Mouse (Mus musculus) kidney, postnatal 36 days (tissue): Measurements from ENCODE around the gene Hdac10.

Experiments used
- DNase-seq, 2 experiments: peaks; one replicate each; pipeline ENCODE4 v3.0.0; 2021 to 2022; ENCODE audit warnings: mixed read lengths in 2 of 2

The Hdac10 gene

DNA sequence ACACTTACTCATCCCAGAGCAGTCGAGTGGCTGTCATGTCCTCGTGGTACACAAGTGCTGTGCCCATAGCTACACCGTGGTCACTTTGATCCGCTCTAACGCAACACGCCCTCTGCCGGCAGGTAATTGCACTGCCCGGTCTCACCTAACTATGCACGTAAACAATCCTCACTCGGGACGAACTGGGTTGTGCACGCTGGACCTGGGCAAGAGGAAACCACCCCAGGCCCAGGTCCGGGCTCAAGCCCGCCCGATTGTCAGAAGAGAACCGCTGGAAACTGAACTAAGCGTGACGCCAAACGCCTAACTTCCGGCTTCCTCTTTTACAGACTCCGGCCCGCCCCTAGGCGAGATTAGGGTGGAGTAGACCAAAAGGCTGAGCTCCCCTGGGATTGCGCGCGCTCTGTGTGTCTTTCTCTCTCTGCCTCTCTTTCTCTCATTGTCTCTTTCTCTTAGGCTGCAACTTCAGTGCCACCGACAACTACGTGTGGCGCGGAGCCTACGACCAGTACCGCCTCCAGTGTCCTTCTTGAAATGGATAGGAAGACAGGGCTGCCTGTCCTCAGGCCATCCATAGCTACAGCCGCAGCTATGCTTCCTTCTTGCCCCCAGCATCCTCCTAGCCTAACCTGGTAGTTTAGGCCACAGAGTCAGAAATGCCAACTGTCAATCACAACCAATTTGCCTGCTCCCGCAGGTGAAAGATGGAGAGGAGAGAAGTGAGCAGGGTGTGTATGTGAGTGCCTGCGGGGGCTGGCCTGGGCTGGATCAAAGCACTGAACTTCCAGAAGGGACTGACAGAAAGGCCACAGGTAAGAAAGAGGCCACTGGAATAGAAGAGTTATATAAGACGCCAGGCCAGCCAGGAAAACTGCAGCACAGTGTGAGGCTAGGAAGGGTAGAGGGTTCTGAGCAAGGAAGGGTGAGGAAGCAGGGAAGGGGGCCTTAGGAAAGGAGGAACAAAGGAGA is at the start of gene Hdac10:
Hdac10 (minus strand) TSS at position 319 of the 969 bp plus-strand sequence.
- peak; percentile 88 to 93 for DNase-seq

- DNase-seq, result peak; percentile 54 to 56
Observed at GRCm38 (mm10) chr15:89177576-89178259, 49.2 kb upstream of the Hdac10 start.

- peak; percentile 94 to 96 for DNase-seq
Observed at GRCm38 (mm10) chr15:89177121-89177520, 48.6 kb upstream of the Hdac10 start.

DNA sequence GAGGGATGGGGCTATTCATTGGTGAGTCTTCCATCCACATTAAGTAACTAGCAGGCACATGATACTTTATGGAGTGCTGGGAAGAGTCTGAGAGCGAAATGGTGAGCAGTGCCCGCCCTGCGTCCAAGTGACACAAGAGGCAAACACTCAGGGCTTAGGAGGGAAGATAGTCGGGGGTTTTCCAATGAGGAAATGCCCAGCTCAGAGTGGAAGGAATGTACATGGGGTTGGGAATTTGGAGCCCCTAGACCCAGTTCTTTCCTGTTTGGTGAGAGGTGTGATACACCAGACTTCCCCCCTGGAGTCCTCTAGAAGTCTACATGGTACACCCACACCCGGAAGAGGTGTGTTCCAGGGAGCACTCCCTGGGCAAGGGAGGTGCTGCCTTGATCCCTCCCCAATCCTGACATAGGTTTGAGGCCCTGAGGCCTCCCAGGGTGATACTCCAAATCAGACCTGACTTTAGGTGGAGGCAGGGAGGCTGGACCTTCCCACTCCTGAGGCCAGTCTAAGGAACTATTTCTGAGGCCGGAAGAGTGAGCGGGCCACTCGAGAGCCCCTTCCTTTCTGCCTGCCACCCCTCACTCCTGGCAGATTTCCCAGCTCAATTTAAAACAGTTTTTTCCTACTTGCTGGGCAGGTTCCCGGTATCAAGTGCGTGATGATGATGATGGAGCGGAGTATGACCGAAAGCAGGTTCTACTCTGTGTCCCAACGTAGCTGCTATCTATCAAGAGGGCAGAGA is 47.1 kb upstream of the Hdac10 start:
- no peak for DNase-seq

DNA sequence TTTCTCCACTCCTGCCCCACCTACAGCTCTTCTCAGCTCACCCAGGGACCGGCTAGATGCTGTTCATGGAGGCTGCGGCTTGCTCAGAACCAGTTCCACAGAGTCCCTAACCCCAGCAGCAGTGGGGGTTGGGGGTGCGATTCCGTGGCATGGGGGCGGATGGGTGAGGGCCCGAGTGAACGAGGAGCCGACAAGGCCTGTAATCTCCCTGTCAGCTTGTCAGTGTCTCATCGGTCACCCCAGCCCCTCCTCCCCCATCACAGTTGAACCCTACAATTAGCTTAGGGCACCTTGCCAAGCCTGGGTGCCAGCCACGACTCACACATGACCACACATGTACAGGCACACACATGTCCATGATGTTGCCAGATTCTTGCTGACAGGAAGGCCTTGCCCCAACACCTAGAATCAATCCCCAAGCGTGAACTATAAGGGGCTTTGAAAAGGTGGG is 46.4 kb upstream of the Hdac10 start:
- DNase-seq, result peak in 1 of 2 experiments; percentile 58

- peak; percentile 92 to 93 for DNase-seq
Observed at GRCm38 (mm10) chr15:89173906-89174214, 45.4 kb upstream of the Hdac10 start.

DNA sequence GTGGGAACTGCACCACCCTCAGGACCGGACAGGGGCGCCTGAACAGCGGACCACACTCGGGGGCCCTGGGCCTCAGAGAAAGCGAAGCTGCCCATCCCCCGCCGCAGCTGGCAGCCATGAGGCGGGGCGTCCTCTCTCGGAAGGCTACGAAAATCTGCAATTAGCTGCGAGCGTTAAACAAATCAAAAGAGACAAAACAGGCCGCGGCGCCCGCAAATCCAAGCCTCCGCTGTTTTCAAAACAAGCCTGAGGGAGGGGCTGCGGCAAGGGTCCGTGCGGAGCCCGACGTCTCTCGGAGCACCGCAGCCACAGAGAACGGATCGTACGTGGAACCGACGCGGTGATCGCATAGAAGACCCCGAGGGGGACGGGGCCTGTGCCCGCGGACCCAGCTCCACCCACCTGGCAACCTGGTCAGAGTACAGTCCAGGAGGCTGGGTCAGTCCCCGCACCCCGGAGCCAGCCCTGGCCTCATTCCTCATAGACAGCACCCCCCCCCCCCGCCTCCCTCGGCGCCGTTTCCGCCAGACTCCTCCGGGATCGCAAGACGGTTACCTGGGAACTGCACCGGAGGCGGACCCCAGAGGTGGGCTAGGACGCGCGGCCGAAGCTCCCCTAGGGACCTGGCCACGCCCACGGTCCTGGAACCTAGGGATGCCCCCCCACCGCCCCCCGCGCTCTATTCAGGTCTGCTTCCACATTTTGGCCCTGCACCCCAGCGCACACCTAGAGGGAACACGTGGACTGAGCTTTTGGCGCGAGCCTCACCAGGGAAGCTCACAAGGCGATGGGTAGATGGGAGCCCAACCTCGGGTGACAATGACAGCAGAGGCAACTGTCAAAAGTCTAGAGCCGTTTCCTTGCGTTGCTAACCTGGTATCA is 44.8 kb upstream of the Hdac10 start:
- DNase-seq, result peak; percentile 86 to 88

DNA sequence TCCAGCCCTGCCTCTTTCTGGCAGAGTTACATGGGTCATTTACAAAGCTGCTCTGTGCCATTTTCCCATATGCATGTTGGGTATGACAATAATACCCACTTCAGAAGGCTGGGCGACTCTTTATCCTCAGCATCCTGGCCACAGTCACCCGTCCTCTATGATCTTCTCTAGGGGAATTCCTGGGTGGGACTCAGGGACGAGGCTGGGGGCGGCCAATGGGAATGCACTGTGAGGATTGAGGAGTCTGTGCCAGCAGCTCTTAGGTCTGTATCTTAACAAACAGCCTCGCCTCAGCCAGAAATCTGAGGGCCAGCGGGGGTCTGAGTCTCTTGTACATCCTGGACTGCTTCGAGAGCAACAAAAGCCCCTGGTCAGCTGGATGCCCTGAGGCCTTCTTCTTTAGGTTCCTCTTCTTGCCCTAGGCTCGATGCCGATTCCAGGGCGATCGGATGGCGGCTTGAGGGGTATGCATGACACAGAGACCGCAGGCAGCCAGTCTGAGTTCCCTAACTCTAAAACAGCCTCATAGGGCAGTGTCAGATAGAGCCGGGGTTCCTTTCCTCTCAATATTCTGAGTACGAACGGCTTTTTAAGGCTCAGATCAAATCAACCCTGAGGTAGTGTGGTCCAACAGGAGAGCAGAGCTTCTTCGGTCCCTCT is 43.9 kb upstream of the Hdac10 start:
- no peak for DNase-seq

DNA sequence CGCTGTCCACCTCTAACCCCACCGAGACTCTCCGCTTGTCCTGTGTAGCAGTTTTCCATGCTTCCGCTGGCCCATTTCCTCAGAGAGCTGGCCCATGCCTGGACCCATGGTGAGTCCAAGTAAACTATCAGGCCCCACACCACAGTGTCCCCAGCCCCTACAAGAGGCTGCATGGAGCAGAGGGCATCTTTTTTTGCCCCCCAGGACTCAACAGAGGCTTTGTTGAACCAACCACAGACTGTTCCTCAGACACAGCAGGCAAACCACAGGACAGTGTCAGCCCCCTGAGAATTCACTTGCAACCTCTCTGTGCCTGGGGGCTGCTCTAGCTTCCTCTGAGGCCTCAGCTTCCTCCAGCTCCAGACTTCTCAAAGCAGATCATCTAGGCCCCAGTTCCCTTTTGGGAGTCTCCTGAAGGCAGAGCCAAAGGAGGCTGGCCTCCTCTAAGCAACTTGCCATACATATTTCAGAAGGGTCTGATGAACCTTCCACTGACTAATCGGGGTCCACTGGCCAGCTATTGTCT is 43.1 kb upstream of the Hdac10 start:
- no peak for DNase-seq

- DNase-seq, result peak; percentile 80 to 83
Observed at GRCm38 (mm10) chr15:89170102-89170501, 41.6 kb upstream of the Hdac10 start.

- DNase-seq, result peak; percentile 94 to 96
Observed at GRCm38 (mm10) chr15:89169431-89169830, 40.9 kb upstream of the Hdac10 start.

GRCm38 (mm10) chr15:89168922-89169321 is 40.4 kb upstream of the Hdac10 start:
- DNase-seq, result no peak

DNA sequence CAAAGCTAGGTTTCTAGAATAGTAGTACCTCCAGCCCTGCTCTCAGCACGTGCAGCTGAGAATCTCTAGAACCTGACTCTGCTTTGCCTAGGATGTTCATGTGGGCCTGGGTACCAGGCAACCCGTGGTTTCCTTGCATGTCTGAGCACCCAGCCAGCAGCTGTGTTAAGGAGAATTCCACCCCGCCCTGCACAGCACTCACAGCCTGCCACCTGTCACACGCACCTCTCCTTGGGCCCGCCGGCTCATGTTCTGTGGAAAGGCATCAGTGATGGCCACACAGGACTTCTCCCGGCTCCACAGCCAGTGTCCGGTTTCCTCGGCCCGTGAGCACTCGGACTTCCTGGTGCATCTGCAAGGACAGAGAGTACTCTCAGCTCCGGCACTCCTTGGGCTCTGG is 37.0 kb upstream of the Hdac10 start:
- no peak for DNase-seq

DNA sequence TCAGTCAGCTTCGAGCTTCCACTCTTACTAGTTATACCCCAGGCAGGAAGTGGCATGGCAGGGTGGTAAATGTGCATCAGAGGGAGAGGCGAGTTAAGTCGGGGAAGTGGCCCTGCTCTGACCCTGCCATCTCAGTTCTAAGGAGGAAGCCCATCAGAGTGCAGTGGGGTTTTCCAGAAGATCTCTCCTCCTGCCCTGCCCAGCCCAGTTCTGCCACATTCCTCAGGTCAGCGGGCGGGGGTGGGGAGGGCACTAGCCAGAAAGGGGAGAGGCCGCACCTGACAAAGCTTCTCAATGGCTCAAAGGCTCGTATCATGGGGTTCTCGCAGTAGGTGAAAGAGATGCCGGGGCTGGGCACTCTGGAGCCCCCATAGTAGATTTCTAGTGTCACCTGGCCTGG is 32.9 kb upstream of the Hdac10 start:
- no peak for DNase-seq

DNA sequence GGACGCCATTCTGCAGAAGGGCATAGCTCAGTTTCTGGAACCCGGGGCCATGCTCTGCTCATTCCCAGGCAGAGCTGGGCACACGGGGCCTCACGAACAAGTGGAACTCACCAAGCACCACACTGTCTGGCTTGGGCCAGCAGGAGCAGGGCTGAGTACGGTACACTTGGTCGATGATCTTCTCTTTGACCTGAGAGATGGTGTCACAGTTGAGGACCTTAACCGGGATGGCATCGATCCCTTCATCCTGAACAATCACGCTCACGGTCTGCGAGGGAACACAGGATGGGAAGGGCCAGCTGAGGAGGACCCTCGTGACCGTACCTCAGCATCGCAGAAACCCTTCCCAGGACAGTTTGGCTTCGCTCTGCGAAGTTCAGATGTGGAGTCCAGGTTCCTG is 30.0 kb upstream of the Hdac10 start:
- DNase-seq, result no peak

- DNase-seq, result peak; percentile 76 to 90
Observed at GRCm38 (mm10) chr15:89157954-89158353, 29.5 kb upstream of the Hdac10 start.

- no peak for DNase-seq
Observed at GRCm38 (mm10) chr15:89152312-89152711, 23.8 kb upstream of the Hdac10 start.

GRCm38 (mm10) chr15:89150041-89150390 is 21.5 kb upstream of the Hdac10 start:
- peak in 1 of 2 experiments; percentile 73 for DNase-seq

- peak; percentile 54 to 73 for DNase-seq
Observed at GRCm38 (mm10) chr15:89149271-89150040, 21.0 kb upstream of the Hdac10 start, which contains the start of gene Mapk11. Mapk11 (minus strand) TSS chr15:89149628.

DNA sequence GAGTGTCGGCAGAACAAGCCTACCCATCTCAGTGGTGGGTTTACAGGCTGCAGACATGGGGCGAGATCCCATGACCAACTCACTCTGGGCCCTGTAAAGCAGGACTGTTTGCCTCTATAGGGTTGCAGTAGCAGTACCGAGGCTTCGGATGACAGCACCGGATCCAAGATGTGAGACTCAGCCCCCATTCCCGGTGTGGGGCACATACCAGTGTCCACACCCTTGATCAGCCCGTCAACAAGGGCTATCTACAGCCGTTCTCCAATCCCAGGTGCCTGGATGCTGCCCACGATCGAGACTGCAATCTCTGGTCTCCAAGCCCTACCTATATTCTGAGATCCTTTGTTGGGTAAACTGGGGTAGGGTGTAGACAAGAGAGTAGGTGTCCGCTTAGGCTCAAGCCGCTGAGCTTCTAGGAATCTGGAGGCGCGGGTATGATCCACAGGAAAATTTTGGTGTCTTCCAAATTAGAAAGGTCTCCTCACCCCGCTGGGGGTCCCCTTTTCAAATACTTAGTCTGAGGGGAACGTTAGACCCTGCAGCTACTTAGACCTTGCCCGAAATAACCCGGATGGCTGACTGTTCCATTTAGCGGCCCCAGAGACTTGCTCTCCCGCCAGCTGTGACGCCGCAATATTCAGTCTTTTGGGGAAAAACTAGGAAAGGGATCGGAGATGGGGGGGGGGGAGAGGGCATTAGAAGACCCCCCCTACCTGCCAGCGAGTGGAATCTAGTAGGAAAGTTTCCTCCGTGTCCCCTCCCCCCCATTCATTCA is 20.2 kb upstream of the Hdac10 start:
- DNase-seq, result no peak
